Mouse (Mus musculus) frontal cortex, postnatal 14 days (tissue): ENCODE results near the gene Gm45837.

Source experiments
- DNase-seq, 2 experiments: peaks; one replicate each; pipeline ENCODE4 v3.0.0; 2022; ENCODE audit warnings: low spot score in 2 of 2

The Gm45837 gene

GRCm38 (mm10) chr7:101391909-101392479, 18.7 kb upstream of the Gm45837 start:
- no peak for DNase-seq

GRCm38 (mm10) chr7:101393015-101393414, 17.7 kb upstream of the Gm45837 start:
- no peak for DNase-seq

- DNase-seq, result no peak
Measured at GRCm38 (mm10) chr7:101393694-101394504, 16.8 kb upstream of the Gm45837 start.

GRCm38 (mm10) chr7:101394569-101394968, 16.1 kb upstream of the Gm45837 start:
- no peak for DNase-seq

- no peak for DNase-seq
Measured at GRCm38 (mm10) chr7:101395471-101395870, 15.2 kb upstream of the Gm45837 start.

GRCm38 (mm10) chr7:101397175-101397574, 13.5 kb upstream of the Gm45837 start:
- no peak for DNase-seq

GRCm38 (mm10) chr7:101401510-101401909, 9.2 kb upstream of the Gm45837 start:
- DNase-seq, result no peak

- DNase-seq, result no peak
Measured at GRCm38 (mm10) chr7:101403831-101404230, 6.9 kb upstream of the Gm45837 start.

GRCm38 (mm10) chr7:101412796-101413195, 2.1 kb downstream of the Gm45837 start:
- DNase-seq, result peak; percentile 77 to 87

GRCm38 (mm10) chr7:101414209-101414608, 3.5 kb downstream of the Gm45837 start:
- no peak for DNase-seq

- DNase-seq, result no peak
Measured at GRCm38 (mm10) chr7:101414661-101415511, 4.2 kb downstream of the Gm45837 start.

GRCm38 (mm10) chr7:101415512-101416100, 4.9 kb downstream of the Gm45837 start:
- DNase-seq, result no peak

GRCm38 (mm10) chr7:101416391-101416790, 5.7 kb downstream of the Gm45837 start:
- DNase-seq, result no peak

- no peak for DNase-seq
Measured at GRCm38 (mm10) chr7:101419013-101419770, 8.5 kb downstream of the Gm45837 start.

GRCm38 (mm10) chr7:101421529-101421928, 10.8 kb downstream of the Gm45837 start, which contains the start of gene Pde2a:
Gene Pde2a (plus strand): TSS chr7:101421691.
- DNase-seq, result peak; percentile 64 to 74

- DNase-seq, result no peak
Measured at GRCm38 (mm10) chr7:101422069-101422468, 11.4 kb downstream of the Gm45837 start.

- DNase-seq, result no peak
Measured at GRCm38 (mm10) chr7:101422646-101423045, 12.0 kb downstream of the Gm45837 start.

- DNase-seq, result no peak
Measured at GRCm38 (mm10) chr7:101423970-101424369, 13.3 kb downstream of the Gm45837 start.

- DNase-seq, result peak in 1 of 2 experiments; percentile 42
Measured at GRCm38 (mm10) chr7:101426692-101427091, 16.0 kb downstream of the Gm45837 start.

GRCm38 (mm10) chr7:101427736-101428135, 17.1 kb downstream of the Gm45837 start:
- DNase-seq, result peak in 1 of 2 experiments; percentile 51

GRCm38 (mm10) chr7:101435038-101435437, 24.4 kb downstream of the Gm45837 start:
- DNase-seq, result no peak
